Mouse (Mus musculus): ENCODE results near the gene Mettl17.
"Not testable (repeated sequence)": the region's sequence is repeated elsewhere in the genome, so short reads cannot be mapped to it uniquely, and the experiment has no call there.

The Mettl17 gene

GRCm38 (mm10) chr14:51896539-51897170, 12.0 kb downstream of the Mettl17 start:
- DNase-seq (ENCODE audit: low spot score), result no peak

- DNase-seq (ENCODE audit: low spot score), result no peak
These were observed 14.7 kb downstream of the Mettl17 start for GRCm38 (mm10) chr14:51899351-51899750.

- DNase-seq (ENCODE audit: low spot score), result peak; percentile 78
These were observed 18.4 kb downstream of the Mettl17 start for GRCm38 (mm10) chr14:51902806-51903710.

GRCm38 (mm10) chr14:51903782-51904181, 19.1 kb downstream of the Mettl17 start:
- DNase-seq (ENCODE audit: low spot score), result no peak

GRCm38 (mm10) chr14:51904706-51905105, 20.1 kb downstream of the Mettl17 start:
- DNase-seq (ENCODE audit: low spot score), result no peak

- no peak for DNase-seq (ENCODE audit: low spot score)
These were observed 21.5 kb downstream of the Mettl17 start for GRCm38 (mm10) chr14:51906102-51906501.

- DNase-seq (ENCODE audit: low spot score), result no peak
These were observed 26.7 kb downstream of the Mettl17 start for GRCm38 (mm10) chr14:51911301-51911700.

GRCm38 (mm10) chr14:51912391-51913061, 27.9 kb downstream of the Mettl17 start:
- no peak for DNase-seq (ENCODE audit: low spot score)

- DNase-seq (ENCODE audit: low spot score), result peak; percentile 66
These were observed 28.7 kb downstream of the Mettl17 start for GRCm38 (mm10) chr14:51913062-51913959.

- DNase-seq (ENCODE audit: low spot score), result peak; percentile 59
These were observed 29.5 kb downstream of the Mettl17 start, which contains the start of gene Ndrg2 for GRCm38 (mm10) chr14:51913960-51914762. Gene Ndrg2 (minus strand): TSS chr14:51914158.

GRCm38 (mm10) chr14:51915030-51915429, 30.4 kb downstream of the Mettl17 start:
- DNase-seq (ENCODE audit: low spot score), result no peak

GRCm38 (mm10) chr14:51916539-51916938, 31.9 kb downstream of the Mettl17 start:
- no peak for DNase-seq (ENCODE audit: low spot score)

GRCm38 (mm10) chr14:51918125-51918524, 33.5 kb downstream of the Mettl17 start, which contains the start of gene Tppp2:
Gene Tppp2 (plus strand): TSS chr14:51918425.
- DNase-seq (ENCODE audit: low spot score), result no peak

- DNase-seq (ENCODE audit: low spot score), result no peak
These were observed 34.3 kb downstream of the Mettl17 start for GRCm38 (mm10) chr14:51918966-51919365.

GRCm38 (mm10) chr14:51921759-51922570, 37.3 kb downstream of the Mettl17 start:
- DNase-seq (ENCODE audit: low spot score), result peak; percentile 50

GRCm38 (mm10) chr14:51922571-51922865, 37.9 kb downstream of the Mettl17 start, which contains the start of gene Rnase13:
Gene Rnase13 (minus strand): TSS chr14:51922773.
- no peak for DNase-seq (ENCODE audit: low spot score)

- no peak for DNase-seq (ENCODE audit: low spot score)
These were observed 38.3 kb downstream of the Mettl17 start for GRCm38 (mm10) chr14:51922910-51923309.

GRCm38 (mm10) chr14:51923492-51923891, 38.9 kb downstream of the Mettl17 start:
- DNase-seq (ENCODE audit: low spot score), result no peak

- DNase-seq (ENCODE audit: low spot score), result not testable (repeated sequence)
These were observed 42.3 kb downstream of the Mettl17 start for GRCm38 (mm10) chr14:51926930-51927329.
